Mouse (Mus musculus) forebrain, embryonic 16.5 days (tissue): Measurements from ENCODE around the gene Cyfip2. TPM values are rescaled to one million over a fixed set of nuclear protein-coding genes. Genes with fewer than 3 reads are reported as not detected.

ENCODE experiments used
- ATAC-seq: fragments of 200-750 bp; cut with Nextera tagmentation; 2 replicates; pipeline ENCODE4 v1.8.0; 2017; ENCODE audit warnings: mild to moderate bottlenecking, moderate library complexity
- H3K27ac ChIP-seq: fragments of 300-500 bp; sonication (generic); 2 replicates; pipeline ENCODE4 v1.5.1; 2014; ENCODE audit warnings: low read length, control low read depth
- H3K27me3 ChIP-seq: fragments of 300-500 bp; sonication (generic); replicated peaks from 2 replicates; pipeline ENCODE4 v1.6.1; 2014; ENCODE audit warnings: low read length; ENCODE audit not compliant: control insufficient read depth, insufficient read depth
- H3K36me3 ChIP-seq: fragments of 300-500 bp; sonication (generic); 2 replicates; pipeline ENCODE4 v1.6.1; 2014; ENCODE audit not compliant: control insufficient read depth, insufficient read depth
- H3K4me1 ChIP-seq: fragments of 300-500 bp; sonication (generic); replicated peaks from 2 replicates; pipeline ENCODE4 v1.6.1; 2014; ENCODE audit warnings: low read length; ENCODE audit not compliant: control insufficient read depth, insufficient read depth
- H3K4me2 ChIP-seq: fragments of 300-500 bp; sonication (generic); 2 replicates; pipeline ENCODE4 v1.6.1; 2014; ENCODE audit warnings: mild to moderate bottlenecking, low read length, control low read depth
- H3K4me3 ChIP-seq: fragments of 300-500 bp; sonication (generic); replicated peaks from 2 replicates; pipeline ENCODE4 v1.5.1; 2014; ENCODE audit warnings: mild to moderate bottlenecking, low read length, control low read depth
- H3K9ac ChIP-seq: fragments of 300-500 bp; sonication (generic); replicated peaks from 2 replicates; pipeline ENCODE4 v1.6.1; 2014; ENCODE audit warnings: low read depth, low read length, control low read depth
- H3K9me3 ChIP-seq: fragments of 300-500 bp; sonication (generic); 2 replicates; pipeline ENCODE4 v1.6.1; 2016; ENCODE audit warnings: low read length; ENCODE audit not compliant: control insufficient read depth
- WGBS: fragments of 180-500 bp; shearing (Covaris S2); extraction: QIAGEN DNeasy Blood & Tissue Kit; methylation state at CpG from one replicate; pipeline ENCODE4 v1.1.7; 2014; 5-methylcytosine and 5-hydroxymethylcytosine counted together
- polyA plus RNA-seq: library from polyadenylated mRNA; unstranded; fragments of >200 nt; fragmentation: Nextera tagmentation; extraction: Ambion mirVana; gene quantifications from 2 replicates; pipeline ENCODE4 v1.2.1, GENCODE M21; 2015

The Cyfip2 gene
- polyA plus RNA-seq, 1 experiment from 2014 or later = 88.4 TPM

GRCm38 (mm10) chr11:46269893-46270292 lies 42.8 kb downstream of the Cyfip2 start:
- ATAC-seq = peak; percentile 54
- no peak overlapping the region for H3K9ac ChIP-seq
- WGBS = 67% methylated on average over 3 of the region's 3 CpGs
- H3K4me2 ChIP-seq = no peak overlapping the region
- H3K27ac ChIP-seq = no peak overlapping the region
- H3K9me3 ChIP-seq = no peaks in the 10 kb centered on the region
- peaks cover 43% of the 10 kb centered on the region for H3K36me3 ChIP-seq
- H3K27me3 ChIP-seq = no peaks in the 10 kb centered on the region
- H3K4me3 ChIP-seq = no peak overlapping the region
- H3K4me1 ChIP-seq = no peaks in the 10 kb centered on the region

- Histone ChIP-seq H3K36me3 (peaks cover 45% of the 10 kb centered on the region), H3K4me3 (no peak overlapping the region), H3K9me3 (no peaks in the 10 kb centered on the region), H3K27me3 (no peaks in the 10 kb centered on the region), H3K27ac (no peak overlapping the region), H3K4me1 (no peaks in the 10 kb centered on the region), H3K4me2 (no peak overlapping the region), H3K9ac (no peak overlapping the region)
- 86% methylated on average over 9 of the region's 9 CpGs for WGBS
- ATAC-seq = peak; percentile 32; the same call in 1 of the 2 replicates
Measured at GRCm38 (mm10) chr11:46269391-46269790, 43.3 kb downstream of the Cyfip2 start.

GRCm38 (mm10) chr11:46268991-46269390 lies 43.7 kb downstream of the Cyfip2 start:
- H3K4me1 ChIP-seq = no peaks in the 10 kb centered on the region
- H3K27me3 ChIP-seq = no peaks in the 10 kb centered on the region
- H3K27ac ChIP-seq = no peak overlapping the region
- H3K9me3 ChIP-seq = no peaks in the 10 kb centered on the region
- H3K4me2 ChIP-seq = no peak overlapping the region
- H3K4me3 ChIP-seq = no peak overlapping the region
- ATAC-seq = peak; percentile 56
- 22% methylated on average over 7 of the region's 7 CpGs for WGBS
- H3K36me3 ChIP-seq = peaks cover 44% of the 10 kb centered on the region
- H3K9ac ChIP-seq = no peak overlapping the region

GRCm38 (mm10) chr11:46265031-46265786 lies 47.5 kb downstream of the Cyfip2 start:
- Histone ChIP-seq H3K27ac (no peak overlapping the region), H3K9ac (no peak overlapping the region), H3K9me3 (no peaks in the 10 kb centered on the region), H3K4me2 (no peak overlapping the region), H3K4me1 (no peaks in the 10 kb centered on the region), H3K36me3 (peaks cover 39% of the 10 kb centered on the region), H3K27me3 (no peaks in the 10 kb centered on the region), H3K4me3 (no peak overlapping the region)
- ATAC-seq = no peak
- WGBS = 92% methylated on average over 11 of the region's 11 CpGs

DNA sequence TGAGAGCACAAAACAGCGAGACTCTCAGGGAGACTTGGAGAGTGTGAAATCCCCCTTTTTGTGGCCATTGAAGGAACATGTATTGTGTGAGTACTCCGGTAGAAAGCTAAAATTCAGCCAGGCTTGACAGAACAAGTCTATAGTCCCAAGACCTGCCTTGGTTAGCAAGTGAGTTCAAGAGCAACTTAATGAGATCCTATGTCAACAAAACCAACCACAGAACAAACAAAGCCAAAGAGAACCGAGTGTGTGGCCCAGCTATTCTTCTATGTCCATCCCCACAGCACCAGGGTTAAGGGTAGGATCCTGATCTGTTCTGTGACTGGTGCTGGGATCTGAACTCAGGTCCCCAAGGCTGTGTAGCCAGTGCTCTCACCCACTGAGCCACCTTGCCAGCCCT lies 48.1 kb downstream of the Cyfip2 start:
- H3K9ac ChIP-seq = no peak overlapping the region
- no peaks in the 10 kb centered on the region for H3K4me1 ChIP-seq
- no peaks in the 10 kb centered on the region for H3K27me3 ChIP-seq
- ATAC-seq = no peak
- no peak overlapping the region for H3K27ac ChIP-seq
- no peak overlapping the region for H3K4me3 ChIP-seq
- no peaks in the 10 kb centered on the region for H3K9me3 ChIP-seq
- H3K36me3 ChIP-seq = peaks cover 37% of the 10 kb centered on the region
- WGBS = 75% methylated on average over 3 of the region's 3 CpGs
- no peak overlapping the region for H3K4me2 ChIP-seq

GRCm38 (mm10) chr11:46263291-46263690 lies 49.4 kb downstream of the Cyfip2 start:
- Histone ChIP-seq H3K4me1 (no peaks in the 10 kb centered on the region), H3K4me2 (no peak overlapping the region), H3K27me3 (no peaks in the 10 kb centered on the region), H3K4me3 (no peak overlapping the region), H3K27ac (no peak overlapping the region), H3K36me3 (peaks cover 35% of the 10 kb centered on the region), H3K9me3 (no peaks in the 10 kb centered on the region), H3K9ac (no peak overlapping the region)
- no peak for ATAC-seq
- WGBS = 90% methylated on average over 11 of the region's 11 CpGs

- Histone ChIP-seq H3K4me1 (no peaks in the 10 kb centered on the region), H3K36me3 (peaks cover 35% of the 10 kb centered on the region), H3K4me2 (no peak overlapping the region), H3K9me3 (no peaks in the 10 kb centered on the region), H3K27ac (no peak overlapping the region), H3K4me3 (no peak overlapping the region), H3K27me3 (no peaks in the 10 kb centered on the region), H3K9ac (no peak overlapping the region)
- 85% methylated on average over 3 of the region's 3 CpGs for WGBS
- ATAC-seq = no peak
Measured at GRCm38 (mm10) chr11:46262854-46263253, 49.8 kb downstream of the Cyfip2 start.

- H3K9ac ChIP-seq = no peak overlapping the region
- peaks cover 45% of the 10 kb centered on the region for H3K36me3 ChIP-seq
- no peak overlapping the region for H3K4me3 ChIP-seq
- no peaks in the 10 kb centered on the region for H3K9me3 ChIP-seq
- WGBS = 94% methylated on average over 8 of the region's 8 CpGs
- no peaks in the 10 kb centered on the region for H3K27me3 ChIP-seq
- no peak for ATAC-seq
- no peak overlapping the region for H3K27ac ChIP-seq
- H3K4me2 ChIP-seq = no peak overlapping the region
- no peaks in the 10 kb centered on the region for H3K4me1 ChIP-seq
Measured at GRCm38 (mm10) chr11:46258749-46259148, 53.9 kb downstream of the Cyfip2 start.

- Histone ChIP-seq H3K27ac (no peak overlapping the region), H3K9me3 (no peaks in the 10 kb centered on the region), H3K9ac (no peak overlapping the region), H3K27me3 (no peaks in the 10 kb centered on the region), H3K4me3 (no peak overlapping the region), H3K36me3 (peaks cover 48% of the 10 kb centered on the region), H3K4me2 (no peak overlapping the region), H3K4me1 (no peaks in the 10 kb centered on the region)
- ATAC-seq = 0 out of 2 replicates have a peak, but pooled peaks have one; percentile 23
- WGBS = 77% methylated on average over 4 of the region's 4 CpGs
Measured at GRCm38 (mm10) chr11:46258207-46258606, 54.5 kb downstream of the Cyfip2 start.
